Mouse (Mus musculus) CH12.LX (cell line): ENCODE measurements around the gene Gm20388. TPM values are rescaled to one million over a fixed set of nuclear protein-coding genes. Genes with fewer than 3 reads are reported as not detected.

Source experiments
- DNase-seq: peaks from one replicate; pipeline ENCODE4 v3.0.0-alpha.2; 2013; ENCODE audit errors: extremely low read depth
- H3K27ac ChIP-seq: 2 replicates; pipeline ENCODE4 v1.5.1; 2012; ENCODE audit warnings: low read depth, mild to moderate bottlenecking, control low read depth, moderate library complexity; ENCODE audit not compliant: insufficient read depth
- H3K27me3 ChIP-seq: replicated peaks from 2 replicates; pipeline ENCODE3; 2012; ENCODE audit warnings: inconsistent platforms
- H3K36me3 ChIP-seq, 2 experiments: replicated peaks in 1 of 2; 2 replicates each; pipeline versions ENCODE3 to v1.6.1; 2012; ENCODE audit warnings: inconsistent platforms in 1 of 2, low read length in 1 of 2, mild to moderate bottlenecking in 1 of 2, mixed read lengths in 1 of 2, moderate library complexity in 1 of 2; ENCODE audit not compliant: control insufficient read depth in 1 of 2, insufficient read depth in 1 of 2
- H3K4me1 ChIP-seq, 2 experiments: 2 replicates each; pipeline ENCODE4 v1.6.1; 2012; ENCODE audit warnings: inconsistent platforms in 1 of 2, moderate library complexity in 1 of 2; ENCODE audit not compliant: insufficient read depth in 2 of 2, control insufficient read depth in 1 of 2
- H3K4me2 ChIP-seq: 2 replicates; pipeline ENCODE4 v1.6.1; 2012; ENCODE audit warnings: low read depth, mild to moderate bottlenecking, control low read depth; ENCODE audit not compliant: poor library complexity, insufficient read depth, severe bottlenecking
- H3K4me3 ChIP-seq, 3 experiments: fragments of 150-350 bp in 1 of 3; sonication (generic) in 1 of 3; replicated peaks in 1 of 3; 2 replicates each; pipeline versions ENCODE3 to v1.5.1; 2011 to 2012; ENCODE audit warnings: low read depth in 2 of 3, low read length in 2 of 3, mild to moderate bottlenecking in 2 of 3, moderate library complexity in 2 of 3, control low read depth in 1 of 3, improper control_type of control experiment in 1 of 3, inconsistent platforms in 1 of 3, mixed read lengths in 1 of 3; ENCODE audit not compliant: poor library complexity in 1 of 3
- H3K79me2 ChIP-seq: replicated peaks from 2 replicates; pipeline ENCODE4 v1.6.1; 2012; ENCODE audit warnings: mild to moderate bottlenecking, moderate library complexity; ENCODE audit not compliant: control insufficient read depth, poor library complexity, insufficient read depth, severe bottlenecking; ENCODE audit errors: extremely low read depth
- H3K9ac ChIP-seq: 2 replicates; pipeline ENCODE4 v1.6.1; 2012; ENCODE audit warnings: low read depth, mild to moderate bottlenecking, control low read depth, moderate library complexity; ENCODE audit not compliant: insufficient read depth
- H3K9me3 ChIP-seq: replicated peaks from 2 replicates; pipeline ENCODE3; 2012; ENCODE audit warnings: low read length, inconsistent platforms, mixed read lengths
- BHLHE40 ChIP-seq: IDR thresholded peaks from 2 replicates; pipeline ENCODE4 v1.6.1; 2011; ENCODE audit warnings: mild to moderate bottlenecking, low read depth, low read length, improper control_type of control experiment
- CHD2 ChIP-seq: IDR thresholded peaks from 2 replicates; pipeline ENCODE4 v1.6.1; 2011; ENCODE audit warnings: low read length, improper control_type of control experiment
- E2F4 ChIP-seq: IDR thresholded peaks from 2 replicates; pipeline ENCODE4 v1.6.1; 2011; ENCODE audit warnings: low read depth, low read length, improper control_type of control experiment; ENCODE audit not compliant: insufficient replicate concordance
- ELF1 ChIP-seq: IDR thresholded peaks from 2 replicates; pipeline ENCODE4 v1.6.1; 2014; ENCODE audit warnings: low read depth, mild to moderate bottlenecking, inconsistent platforms, low read length, improper control_type of control experiment
- EP300 ChIP-seq: IDR thresholded peaks from 2 replicates; pipeline ENCODE4 v1.6.1; 2011; ENCODE audit warnings: low read length, improper control_type of control experiment
- GABPA ChIP-seq: IDR thresholded peaks from 2 replicates; pipeline ENCODE4 v1.6.1; 2012; ENCODE audit warnings: low read depth, low read length, improper control_type of control experiment, inconsistent platforms; ENCODE audit not compliant: insufficient replicate concordance
- IRF4 ChIP-seq: IDR thresholded peaks from 2 replicates; pipeline ENCODE4 v1.6.1; 2014; ENCODE audit warnings: low read depth, mild to moderate bottlenecking, inconsistent platforms, low read length, improper control_type of control experiment
- KAT2A ChIP-seq: IDR thresholded peaks from 2 replicates; pipeline ENCODE4 v1.6.1; 2012; ENCODE audit warnings: low read length, improper control_type of control experiment, inconsistent platforms; ENCODE audit not compliant: insufficient replicate concordance
- MAFK ChIP-seq: IDR thresholded peaks from 2 replicates; pipeline ENCODE4 v1.6.1; 2011; ENCODE audit warnings: low read length, improper control_type of control experiment; ENCODE audit not compliant: insufficient replicate concordance
- MAZ ChIP-seq: IDR thresholded peaks from 2 replicates; pipeline ENCODE4 v1.6.1; 2012; ENCODE audit warnings: low read depth, mild to moderate bottlenecking, inconsistent platforms, low read length, improper control_type of control experiment, moderate library complexity
- MEF2A ChIP-seq: IDR thresholded peaks from 2 replicates; pipeline ENCODE4 v1.6.1; 2014; ENCODE audit warnings: low read depth, mild to moderate bottlenecking, inconsistent platforms, low read length, improper control_type of control experiment, borderline replicate concordance
- MXI1 ChIP-seq: IDR thresholded peaks from 2 replicates; pipeline ENCODE4 v1.6.1; 2011; ENCODE audit warnings: mild to moderate bottlenecking, low read depth, low read length, improper control_type of control experiment
- NRF1 ChIP-seq: IDR thresholded peaks from 2 replicates; pipeline ENCODE4 v1.6.1; 2014; ENCODE audit warnings: low read depth, mild to moderate bottlenecking, inconsistent platforms, low read length, improper control_type of control experiment, moderate library complexity
- POLR2A ChIP-seq: IDR thresholded peaks from 2 replicates; pipeline ENCODE4 v1.6.1; 2011; ENCODE audit warnings: low read depth, mild to moderate bottlenecking, improper control_type of control experiment, low read length
- RCOR1 ChIP-seq: conservative IDR thresholded peaks from 2 replicates; pipeline ENCODE4 v1.6.1; 2012; ENCODE audit warnings: low read depth, mild to moderate bottlenecking, inconsistent platforms, low read length, improper control_type of control experiment
- UBTF ChIP-seq: IDR thresholded peaks from 2 replicates; pipeline ENCODE4 v1.6.1; 2012; ENCODE audit warnings: low read depth, mild to moderate bottlenecking, inconsistent platforms, low read length, improper control_type of control experiment, moderate library complexity
- USF1 ChIP-seq: IDR thresholded peaks from 2 replicates; pipeline ENCODE4 v1.6.1; 2014; ENCODE audit warnings: low read depth, mild to moderate bottlenecking, inconsistent platforms, low read length, improper control_type of control experiment
- USF2 ChIP-seq: conservative IDR thresholded peaks from 2 replicates; pipeline ENCODE4 v1.6.1; 2011; ENCODE audit warnings: low read depth, low read length, improper control_type of control experiment
- ZC3H11A ChIP-seq: IDR thresholded peaks from 2 replicates; pipeline ENCODE4 v1.6.1; 2012; ENCODE audit warnings: low read depth, mild to moderate bottlenecking, inconsistent platforms, low read length, improper control_type of control experiment
- ZNF384 ChIP-seq: IDR thresholded peaks from 2 replicates; pipeline ENCODE4 v1.6.1; 2012; ENCODE audit warnings: low read depth, low read length, improper control_type of control experiment, inconsistent platforms
- dilution Hi-C: fragments of 300-500 bp; cut with MboI; formaldehyde crosslinking; loops from 2 replicates; pipeline ENCODE4 v1.14.3; 2020; ENCODE audit warnings: low sequenced_read_pairs; ENCODE audit not compliant: extremely low pct_unique_long_range_greater_than_20kb, extremely low pct_ligation_motif_present
- in situ Hi-C: fragments of 300-500 bp; cut with MboI; formaldehyde crosslinking; loops from 3 replicates; pipeline ENCODE4 v1.14.3; 2019; ENCODE audit warnings: low sequenced_read_pairs, low pct_ligation_motif_present, low pct_unique_long_range_greater_than_20kb, mixed read lengths
- polyA plus RNA-seq: library from polyadenylated mRNA; unstranded; fragments of >175 nt; gene quantifications from 2 replicates; pipeline ENCODE4 v1.2.1, GENCODE M21; 2012; ENCODE audit warnings: low read depth; ENCODE audit not compliant: insufficient read length
- total RNA-seq, 2 experiments: library from RNA; depleted of rRNA; stranded (reverse); fragments of 300-350 nt in 1 of 2; fragments of >200 nt in 1 of 2; gene quantifications; 2 replicates each; pipeline ENCODE4 v1.2.3; 2012 to 2014

Gm20388 gene
- total and polyA plus RNA-seq, 3 experiments = 14.8 to 26.3 (median 22.2) TPM

- H3K27ac ChIP-seq = no peak overlapping the region
- H3K27me3 ChIP-seq = no peaks in the 10 kb centered on the region
- in situ Hi-C loops = no loop called here
- H3K9me3 ChIP-seq = no peaks in the 10 kb centered on the region
- no peak for DNase-seq
- peaks cover 0 to 43% of the 10 kb centered on the region in 2 experiments for H3K36me3 ChIP-seq
- dilution Hi-C loops = no loop called here
- no peak for TF ChIP-seq MXI1
- peaks cover 39 to 88% of the 10 kb centered on the region in 2 experiments for H3K4me1 ChIP-seq
- H3K4me2 ChIP-seq = no peak overlapping the region
- H3K79me2 ChIP-seq = peaks cover 93% of the 10 kb centered on the region
- no peak overlapping the region for H3K4me3 ChIP-seq
- no peak overlapping the region for H3K9ac ChIP-seq
Observed at GRCm38 (mm10) chr8:120500701-120501261, 590.1 kb downstream of the Gm20388 start.

GRCm38 (mm10) chr8:120501426-120501825, 590.8 kb downstream of the Gm20388 start:
- Histone ChIP-seq H3K27me3 (no peaks in the 10 kb centered on the region), H3K36me3 (peaks cover 0 to 46% of the 10 kb centered on the region in 2 experiments), H3K9ac (no peak overlapping the region), H3K9me3 (no peaks in the 10 kb centered on the region), H3K79me2 (peaks cover 93% of the 10 kb centered on the region), H3K4me2 (no peak overlapping the region), H3K4me1 (peaks cover 39 to 92% of the 10 kb centered on the region in 2 experiments), H3K4me3 (no peak overlapping the region), H3K27ac (no peak overlapping the region)
- dilution Hi-C loops (no loop called here), in situ Hi-C loops (no loop called here)
- TF ChIP-seq BHLHE40 (peak; percentile 74), MEF2A (no peak)
- no peak for DNase-seq

- in situ Hi-C loops = no loop called here
- DNase-seq = no peak
- TF ChIP-seq RCOR1 = no peak
- TF ChIP-seq KAT2A = no peak
- TF ChIP-seq GABPA = no peak
- no peak for TF ChIP-seq E2F4
- no peak for TF ChIP-seq CHD2
- TF ChIP-seq IRF4 = no peak
- TF ChIP-seq MAFK = no peak
- TF ChIP-seq ELF1 = no peak
- TF ChIP-seq USF2 = no peak
- TF ChIP-seq MEF2A = no peak
- TF ChIP-seq USF1 = no peak
- no peak for TF ChIP-seq ZC3H11A
- no peak for TF ChIP-seq ZNF384
- TF ChIP-seq POLR2A = no peak
- no peak for TF ChIP-seq UBTF
- no peak for TF ChIP-seq EP300
- TF ChIP-seq MXI1 = no peak
- no peak for TF ChIP-seq MAZ
- no peak for TF ChIP-seq NRF1
- Histone ChIP-seq H3K9me3 (no peaks in the 10 kb centered on the region), H3K27ac (no peak overlapping the region), H3K9ac (no peak overlapping the region), H3K4me3 (no peak overlapping the region), H3K4me1 (peaks cover 33 to 86% of the 10 kb centered on the region in 2 experiments), H3K27me3 (no peaks in the 10 kb centered on the region), H3K36me3 (peaks cover 0 to 43% of the 10 kb centered on the region in 2 experiments), H3K4me2 (no peak overlapping the region), H3K79me2 (peaks cover 92% of the 10 kb centered on the region)
- dilution Hi-C loops = no loop called here
Observed at GRCm38 (mm10) chr8:120502428-120502827, 591.8 kb downstream of the Gm20388 start.
